Mouse (Mus musculus): Measurements from ENCODE around the gene Palm. TPM values are rescaled to one million over a fixed set of nuclear protein-coding genes. Genes with fewer than 3 reads are reported as not detected.

Palm gene
- polyA plus RNA-seq, 1 experiment from 2014 or later, result 270 TPM

DNA sequence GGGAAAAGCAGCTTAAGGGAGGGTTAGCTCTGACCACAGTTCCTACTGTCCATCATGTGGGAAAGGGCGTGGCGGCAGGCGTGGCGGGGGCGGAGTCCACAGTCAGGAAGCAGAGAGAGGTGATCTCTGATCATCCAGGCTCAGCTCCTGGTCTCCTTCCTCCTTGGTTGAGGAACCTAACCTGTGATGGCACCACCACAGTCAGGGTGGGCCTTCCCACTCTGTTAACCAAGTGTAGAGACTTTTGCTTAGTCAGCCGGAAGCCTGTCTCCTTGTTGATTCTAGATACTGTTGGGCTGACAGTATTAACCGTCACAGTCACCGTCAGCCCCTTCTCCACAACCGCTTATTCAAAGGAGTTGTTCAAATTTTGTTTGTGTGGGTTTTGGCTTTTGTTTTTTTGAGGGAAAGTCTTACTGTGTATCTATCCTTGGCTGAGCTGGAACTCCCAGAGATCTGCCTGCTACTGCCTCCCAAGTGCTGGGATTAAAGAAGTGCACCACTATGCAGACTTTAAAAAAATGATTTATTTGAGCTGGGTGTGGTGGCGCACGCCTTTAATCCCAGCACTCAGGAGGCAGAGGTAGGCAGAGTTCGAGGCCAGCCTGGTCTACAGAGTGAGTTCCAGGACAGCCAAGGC is 5.0 kb downstream of the Palm start:
- ATAC-seq (ENCODE audit: low FRiP score, low TSS enrichment) (no peak), DNase-seq (no peak)
- Histone ChIP-seq H3K36me3 (ENCODE audit: control insufficient read depth, insufficient read depth, low read length) (no peaks in the 10 kb centered on the region; the same call in 1 of the 2 replicates), H3K4me1 (ENCODE audit: control insufficient read depth, insufficient read depth, low read length) (peaks cover 43% of the 10 kb centered on the region), H3K4me2 (ENCODE audit: low read length) (no peak overlapping the region), H3K27ac (replicated peaks; ENCODE audit: low read depth, low read length) (no peak overlapping the region), H3K9ac (replicated peaks; ENCODE audit: low read length) (no peak overlapping the region), H3K27me3 (ENCODE audit: control insufficient read depth, insufficient read depth, low read length) (no peaks in the 10 kb centered on the region), H3K9me3 (ENCODE audit: control insufficient read depth, low read length) (no peaks in the 10 kb centered on the region), H3K4me3 (replicated peaks; ENCODE audit: low read depth, low read length) (no peak overlapping the region)
- WGBS, result 92% methylated on average over 12 of the region's 12 CpGs

DNA sequence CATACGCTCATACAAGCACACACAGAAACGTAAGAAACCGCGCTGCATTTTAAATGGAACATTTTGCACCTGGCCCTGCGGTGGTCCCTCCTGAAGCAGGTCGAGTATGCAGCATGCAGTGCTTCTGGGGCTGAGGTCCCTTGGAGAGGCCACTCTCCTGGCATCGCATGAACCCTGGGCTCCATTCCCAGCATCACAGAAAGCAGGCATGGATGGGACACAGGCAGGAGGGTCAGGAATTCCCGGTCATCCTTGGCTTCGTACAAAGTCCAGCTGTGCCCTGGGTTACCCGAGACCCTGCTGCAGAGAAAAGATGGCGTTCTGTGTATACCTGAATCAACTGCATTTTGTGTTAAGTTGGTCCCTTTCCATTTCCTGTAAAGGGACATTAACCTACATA is 7.1 kb downstream of the Palm start:
- Histone ChIP-seq H3K27ac (replicated peaks; ENCODE audit: low read depth, low read length) (no peak overlapping the region), H3K4me2 (ENCODE audit: low read length) (no peak overlapping the region), H3K36me3 (ENCODE audit: control insufficient read depth, insufficient read depth, low read length) (no peaks in the 10 kb centered on the region; the same call in 1 of the 2 replicates), H3K9me3 (ENCODE audit: control insufficient read depth, low read length) (no peaks in the 10 kb centered on the region), H3K27me3 (ENCODE audit: control insufficient read depth, insufficient read depth, low read length) (no peaks in the 10 kb centered on the region), H3K4me3 (replicated peaks; ENCODE audit: low read depth, low read length) (no peak overlapping the region), H3K9ac (replicated peaks; ENCODE audit: low read length) (no peak overlapping the region), H3K4me1 (ENCODE audit: control insufficient read depth, insufficient read depth, low read length) (peaks cover 55% of the 10 kb centered on the region)
- ATAC-seq (ENCODE audit: low FRiP score, low TSS enrichment), result no peak
- 83% methylated on average over 11 of the region's 11 CpGs for WGBS
- DNase-seq, result no peak

DNA sequence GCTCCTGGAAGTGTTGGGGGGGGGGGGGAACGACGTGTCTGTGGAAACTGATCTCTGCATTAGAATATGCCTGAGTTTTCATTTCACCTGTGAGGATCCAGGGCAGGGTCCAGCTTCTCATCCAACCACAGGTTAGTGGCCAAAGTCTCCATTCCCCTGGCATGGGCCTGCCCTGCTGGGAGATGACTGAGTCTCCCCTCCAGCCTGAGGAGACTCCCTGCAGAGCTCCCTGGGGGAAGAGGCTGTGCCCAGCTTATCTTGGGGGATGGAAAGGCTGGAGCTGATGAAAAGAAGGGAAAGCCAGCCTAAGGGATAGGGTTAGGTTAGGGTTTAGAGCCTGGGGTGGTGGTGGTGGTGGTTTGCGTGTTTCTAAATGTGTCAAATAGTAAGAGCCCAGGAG is 8.5 kb downstream of the Palm start:
- H3K27me3 ChIP-seq (ENCODE audit: control insufficient read depth, insufficient read depth, low read length), result no peaks in the 10 kb centered on the region
- no peaks in the 10 kb centered on the region for H3K9me3 ChIP-seq (ENCODE audit: control insufficient read depth, low read length)
- peaks cover 48% of the 10 kb centered on the region for H3K4me1 ChIP-seq (ENCODE audit: control insufficient read depth, insufficient read depth, low read length)
- no peak for DNase-seq
- H3K36me3 ChIP-seq (ENCODE audit: control insufficient read depth, insufficient read depth, low read length), result no peaks in the 10 kb centered on the region; the same call in none of the 2 replicates
- peak overlapping the region; percentile 29; the same call in 1 of the 2 replicates for H3K9ac ChIP-seq (replicated peaks; ENCODE audit: low read length)
- WGBS, result 35% methylated on average over 3 of the region's 3 CpGs
- peak overlapping the region; percentile 28; the same call in 1 of the 2 replicates for H3K4me2 ChIP-seq (ENCODE audit: low read length)
- H3K4me3 ChIP-seq (replicated peaks; ENCODE audit: low read depth, low read length), result no peak overlapping the region
- no peak for ATAC-seq (ENCODE audit: low FRiP score, low TSS enrichment)
- H3K27ac ChIP-seq (replicated peaks; ENCODE audit: low read depth, low read length), result peak overlapping the region; percentile 95

DNA sequence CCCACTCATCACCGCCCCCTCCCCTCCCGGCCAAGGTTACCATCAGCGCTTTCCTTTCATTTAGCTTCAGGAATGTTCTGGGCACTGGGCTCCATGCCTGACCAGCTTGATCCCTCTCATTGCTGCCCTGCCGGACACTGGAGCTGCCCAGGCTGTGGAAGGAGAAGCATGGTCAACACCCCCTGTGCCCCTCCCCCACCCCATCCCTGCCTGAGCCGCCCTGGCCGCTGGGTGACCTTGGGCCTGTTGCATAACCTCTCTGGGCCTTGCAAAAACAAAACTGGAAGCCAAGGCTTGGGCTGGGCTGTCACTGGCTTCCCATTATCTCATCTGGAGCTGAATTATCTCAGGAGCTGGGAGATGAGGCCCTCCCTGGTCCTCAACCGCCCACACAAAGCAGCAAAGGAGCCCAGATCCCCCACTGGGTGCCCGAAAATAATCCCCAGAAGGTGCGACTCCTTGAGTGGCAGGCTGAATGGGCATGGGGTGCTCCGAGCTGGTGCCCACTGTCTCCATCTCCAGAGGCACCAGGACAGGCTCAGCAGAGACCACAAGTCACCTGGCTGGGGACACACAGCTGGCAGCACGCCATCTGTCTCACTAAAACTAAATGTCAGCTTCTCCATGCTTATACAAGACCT is 9.1 kb downstream of the Palm start:
- H3K4me2 ChIP-seq (ENCODE audit: low read length), result peak overlapping the region; percentile 28

DNA sequence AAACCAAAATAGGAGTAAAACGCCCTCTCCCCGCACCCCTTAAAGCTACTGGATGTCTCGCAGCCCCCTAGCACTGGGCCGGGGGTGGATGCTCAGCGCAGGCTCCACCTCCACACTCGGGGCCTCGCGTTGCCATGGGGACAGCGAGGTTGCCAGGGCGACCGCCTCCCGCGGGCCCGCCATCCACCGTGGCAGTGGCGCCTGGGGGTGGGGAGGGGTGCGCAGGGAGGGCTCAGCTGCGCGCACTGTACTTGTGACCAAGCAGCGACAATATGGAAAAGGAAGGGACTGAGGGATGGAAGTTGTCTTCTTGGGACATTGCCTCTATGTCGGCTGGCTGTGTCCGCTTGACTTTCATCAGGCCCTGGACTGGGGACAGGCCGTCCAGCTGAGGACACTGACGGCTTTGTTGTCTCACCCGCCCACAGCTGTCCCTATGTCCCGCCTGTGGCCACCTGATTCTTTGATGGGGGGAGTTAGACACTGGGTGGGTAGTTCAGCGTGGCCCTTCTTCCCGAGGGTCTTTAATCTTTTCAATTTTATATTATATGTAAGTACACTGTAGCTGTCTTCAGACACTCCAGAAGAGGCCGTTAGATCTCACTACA is 10.4 kb downstream of the Palm start:
- Histone ChIP-seq H3K4me2 (ENCODE audit: low read length) (peak overlapping the region; percentile 64), H3K27me3 (ENCODE audit: control insufficient read depth, insufficient read depth, low read length) (no peaks in the 10 kb centered on the region), H3K9me3 (ENCODE audit: control insufficient read depth, low read length) (no peaks in the 10 kb centered on the region), H3K4me3 (replicated peaks; ENCODE audit: low read depth, low read length) (peak overlapping the region; percentile 18), H3K36me3 (ENCODE audit: control insufficient read depth, insufficient read depth, low read length) (peaks cover 17% of the 10 kb centered on the region), H3K4me1 (ENCODE audit: control insufficient read depth, insufficient read depth, low read length) (peaks cover 42% of the 10 kb centered on the region), H3K27ac (replicated peaks; ENCODE audit: low read depth, low read length) (peak overlapping the region; percentile 95), H3K9ac (replicated peaks; ENCODE audit: low read length) (no peak overlapping the region; the same call in 1 of the 2 replicates)
- ATAC-seq (ENCODE audit: low FRiP score, low TSS enrichment) (peak; percentile 92), DNase-seq (peak; percentile 96)
- 1% methylated on average over 29 of the region's 29 CpGs for WGBS

More for the DNA sequence above, 9.1 kb downstream of the Palm start:
- peak overlapping the region; percentile 95 for H3K27ac ChIP-seq (replicated peaks; ENCODE audit: low read depth, low read length)
- H3K36me3 ChIP-seq (ENCODE audit: control insufficient read depth, insufficient read depth, low read length), result peaks cover 3% of the 10 kb centered on the region
- H3K4me3 ChIP-seq (replicated peaks; ENCODE audit: low read depth, low read length), result no peak overlapping the region
- no peaks in the 10 kb centered on the region for H3K27me3 ChIP-seq (ENCODE audit: control insufficient read depth, insufficient read depth, low read length)
- no peak for DNase-seq
- peaks cover 43% of the 10 kb centered on the region for H3K4me1 ChIP-seq (ENCODE audit: control insufficient read depth, insufficient read depth, low read length)
- WGBS, result 28% methylated on average over 11 of the region's 11 CpGs
- H3K9ac ChIP-seq (replicated peaks; ENCODE audit: low read length), result peak overlapping the region; percentile 29
- no peak for ATAC-seq (ENCODE audit: low FRiP score, low TSS enrichment)
- H3K9me3 ChIP-seq (ENCODE audit: control insufficient read depth, low read length), result no peaks in the 10 kb centered on the region

DNA sequence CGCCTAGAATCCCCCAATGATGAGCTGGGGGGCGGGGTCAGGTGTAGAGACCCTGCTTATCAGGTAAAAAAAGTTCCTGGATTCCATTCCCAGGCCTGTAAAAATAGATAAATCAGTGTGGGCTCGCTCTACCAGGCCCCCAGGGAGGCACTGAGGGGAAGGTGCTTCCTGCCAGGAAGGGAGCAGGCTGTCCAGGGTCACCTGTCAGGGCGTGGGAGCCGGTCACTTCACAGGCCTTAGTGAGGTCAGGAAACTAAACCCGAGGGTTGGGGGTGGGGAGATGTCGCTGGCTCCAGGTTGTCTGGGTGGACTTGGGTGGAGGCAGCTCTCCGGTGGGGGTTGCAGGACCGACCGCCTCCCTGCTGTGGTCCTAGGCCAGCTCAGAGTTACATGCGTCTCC is 12.3 kb downstream of the Palm start:
- no peak overlapping the region; the same call in 1 of the 2 replicates for H3K27ac ChIP-seq (replicated peaks; ENCODE audit: low read depth, low read length)
- H3K27me3 ChIP-seq (ENCODE audit: control insufficient read depth, insufficient read depth, low read length), result no peaks in the 10 kb centered on the region
- no peak overlapping the region for H3K4me3 ChIP-seq (replicated peaks; ENCODE audit: low read depth, low read length)
- H3K4me2 ChIP-seq (ENCODE audit: low read length), result no peak overlapping the region
- peaks cover 34% of the 10 kb centered on the region for H3K36me3 ChIP-seq (ENCODE audit: control insufficient read depth, insufficient read depth, low read length)
- no peak for DNase-seq
- no peak for ATAC-seq (ENCODE audit: low FRiP score, low TSS enrichment)
- H3K4me1 ChIP-seq (ENCODE audit: control insufficient read depth, insufficient read depth, low read length), result peaks cover 42% of the 10 kb centered on the region
- WGBS, result 79% methylated on average over 11 of the region's 11 CpGs
- no peaks in the 10 kb centered on the region for H3K9me3 ChIP-seq (ENCODE audit: control insufficient read depth, low read length)
- H3K9ac ChIP-seq (replicated peaks; ENCODE audit: low read length), result no peak overlapping the region

DNA sequence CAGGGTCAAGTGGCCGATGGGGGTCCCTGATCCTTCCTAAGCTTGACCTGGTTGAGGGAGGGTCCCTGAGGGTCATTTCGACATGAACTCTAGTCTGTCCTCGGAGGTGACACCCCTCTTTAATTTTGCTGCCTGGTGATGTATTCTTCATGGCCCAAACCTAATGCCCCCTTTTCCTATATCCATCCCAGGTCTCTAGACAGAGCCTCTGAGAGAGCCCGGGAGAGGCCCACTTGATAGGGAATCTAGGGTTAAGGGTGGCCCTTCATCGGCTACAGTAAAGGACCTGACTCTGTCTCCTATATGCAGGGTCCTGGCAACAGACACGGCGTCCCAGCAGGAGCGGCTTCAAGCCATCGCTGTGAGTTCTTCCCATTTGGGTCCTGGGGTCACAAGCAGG is 13.0 kb downstream of the Palm start:
- Histone ChIP-seq H3K9me3 (ENCODE audit: control insufficient read depth, low read length) (no peaks in the 10 kb centered on the region), H3K4me1 (ENCODE audit: control insufficient read depth, insufficient read depth, low read length) (peaks cover 42% of the 10 kb centered on the region), H3K27me3 (ENCODE audit: control insufficient read depth, insufficient read depth, low read length) (no peaks in the 10 kb centered on the region), H3K4me3 (replicated peaks; ENCODE audit: low read depth, low read length) (no peak overlapping the region), H3K4me2 (ENCODE audit: low read length) (no peak overlapping the region), H3K36me3 (ENCODE audit: control insufficient read depth, insufficient read depth, low read length) (peaks cover 41% of the 10 kb centered on the region), H3K9ac (replicated peaks; ENCODE audit: low read length) (no peak overlapping the region), H3K27ac (replicated peaks; ENCODE audit: low read depth, low read length) (peak overlapping the region; percentile 26; the same call in 1 of the 2 replicates)
- WGBS, result 91% methylated on average over 9 of the region's 9 CpGs
- no peak for DNase-seq
- no peak for ATAC-seq (ENCODE audit: low FRiP score, low TSS enrichment)

DNA sequence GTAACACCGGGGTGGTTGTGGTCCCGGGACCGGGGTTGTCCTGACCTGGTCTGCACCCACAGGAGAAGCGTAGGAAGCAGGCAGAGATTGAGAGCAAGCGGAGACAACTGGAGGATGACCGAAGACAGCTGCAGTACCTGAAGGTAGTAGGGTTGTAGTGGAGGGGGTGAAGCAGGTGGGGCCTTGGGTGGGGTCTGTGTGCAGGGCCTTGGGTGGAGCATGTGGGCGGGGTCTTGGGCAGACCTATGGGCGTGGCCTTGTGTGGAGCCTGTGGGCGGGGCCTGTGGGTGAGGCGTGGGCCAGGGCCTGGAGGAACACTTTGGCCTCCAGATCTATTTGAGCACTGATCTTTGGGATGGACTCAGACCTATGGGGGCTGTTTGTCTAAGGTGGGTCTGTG is 13.6 kb downstream of the Palm start:
- DNase-seq (no peak), ATAC-seq (ENCODE audit: low FRiP score, low TSS enrichment) (no peak)
- Histone ChIP-seq H3K27ac (replicated peaks; ENCODE audit: low read depth, low read length) (peak overlapping the region; percentile 26; the same call in 1 of the 2 replicates), H3K4me3 (replicated peaks; ENCODE audit: low read depth, low read length) (no peak overlapping the region), H3K27me3 (ENCODE audit: control insufficient read depth, insufficient read depth, low read length) (no peaks in the 10 kb centered on the region), H3K9ac (replicated peaks; ENCODE audit: low read length) (no peak overlapping the region), H3K36me3 (ENCODE audit: control insufficient read depth, insufficient read depth, low read length) (peaks cover 47% of the 10 kb centered on the region), H3K4me2 (ENCODE audit: low read length) (no peak overlapping the region), H3K9me3 (ENCODE audit: control insufficient read depth, low read length) (no peaks in the 10 kb centered on the region), H3K4me1 (ENCODE audit: control insufficient read depth, insufficient read depth, low read length) (peaks cover 36% of the 10 kb centered on the region)
- 84% methylated on average over 10 of the region's 10 CpGs for WGBS

All from midbrain, embryonic 14.5 days (tissue).